Mouse (Mus musculus) left cerebral cortex, adult 9 months (tissue): ENCODE results near the gene Apool.
A peak's percentile ranks its signal among the peaks of the same experiment; 100 is the strongest.

ENCODE experiments used
- DNase-seq, 2 experiments: peaks; one replicate each; pipeline ENCODE4 v3.0.0; 2022; ENCODE audit warnings: low spot score in 2 of 2

Apool gene

GRCm38 (mm10) chrX:112310804-112311530, at the start of gene Apool:
TSS of gene Apool (plus strand) at chrX:112311334.
- DNase-seq: peak; percentile 40 to 80

- no peak for DNase-seq
Observed at GRCm38 (mm10) chrX:112273550-112273949, 37.6 kb upstream of the Apool start.

DNA sequence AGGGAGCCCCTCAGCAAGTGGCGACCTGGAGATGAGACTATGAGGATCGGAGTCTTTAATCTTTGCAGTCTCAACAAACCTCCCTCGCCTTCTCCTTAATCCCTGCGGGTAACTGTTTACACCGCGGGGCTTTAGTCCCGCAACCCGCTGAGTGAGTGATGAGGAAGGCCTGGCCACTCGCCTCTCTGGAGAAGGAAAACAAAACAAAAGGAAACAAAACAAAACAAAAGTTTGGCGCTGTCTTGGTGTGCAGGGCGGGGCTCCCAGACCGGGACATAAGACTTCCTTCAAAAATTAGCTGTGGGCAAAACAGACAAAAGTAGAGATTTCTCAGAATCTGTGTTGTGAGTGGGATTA, 375 bp downstream of the Apool start:
- no peak for DNase-seq

DNA sequence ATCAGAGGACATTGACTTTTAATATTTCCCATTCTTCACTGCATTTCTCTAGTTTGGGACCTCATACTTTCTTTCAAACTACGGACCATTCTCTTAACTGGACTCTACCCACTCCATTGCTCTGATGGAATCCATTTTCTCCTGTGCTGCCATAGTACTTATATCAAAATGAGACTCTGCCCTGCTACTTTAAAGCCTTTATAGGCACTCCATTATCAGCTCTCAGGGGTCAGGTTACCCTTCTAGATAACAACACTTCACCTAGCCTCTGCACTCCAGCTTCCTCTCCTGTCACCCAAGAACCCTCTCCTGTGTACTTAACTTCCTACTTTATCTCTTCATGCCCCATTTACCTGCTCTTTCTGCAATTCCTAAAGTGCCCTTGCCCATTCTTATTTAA, 960 bp downstream of the Apool start:
- DNase-seq: no peak

DNA sequence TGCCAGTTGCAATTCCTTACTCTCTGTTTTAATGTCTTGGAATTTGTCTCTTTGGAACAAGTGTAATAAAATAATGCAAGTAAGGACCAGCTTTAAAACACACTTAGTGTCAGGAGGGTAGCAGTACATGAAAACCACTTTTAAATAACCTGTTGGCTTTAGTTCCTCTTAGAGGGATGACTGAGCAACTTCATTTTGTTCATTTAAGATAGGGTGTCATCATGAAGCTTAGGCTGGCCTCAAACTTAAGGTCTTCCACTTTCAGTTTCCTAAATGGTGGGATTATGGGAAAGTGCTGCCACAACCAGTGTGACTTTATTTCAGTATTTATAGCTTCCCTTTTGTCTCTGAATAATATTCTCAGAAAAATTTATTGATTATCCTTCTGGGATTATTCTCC, 9.1 kb downstream of the Apool start:
- DNase-seq: no peak

- no peak for DNase-seq
Observed at GRCm38 (mm10) chrX:112339486-112339885, 28.4 kb downstream of the Apool start.

- no peak for DNase-seq
Observed at GRCm38 (mm10) chrX:112347467-112348394, 36.6 kb downstream of the Apool start.

- DNase-seq: peak in 1 of 2 experiments; percentile 22
Observed at GRCm38 (mm10) chrX:112348395-112348791, 37.3 kb downstream of the Apool start.

GRCm38 (mm10) chrX:112368426-112368825, 57.3 kb downstream of the Apool start:
- DNase-seq: no peak

DNA sequence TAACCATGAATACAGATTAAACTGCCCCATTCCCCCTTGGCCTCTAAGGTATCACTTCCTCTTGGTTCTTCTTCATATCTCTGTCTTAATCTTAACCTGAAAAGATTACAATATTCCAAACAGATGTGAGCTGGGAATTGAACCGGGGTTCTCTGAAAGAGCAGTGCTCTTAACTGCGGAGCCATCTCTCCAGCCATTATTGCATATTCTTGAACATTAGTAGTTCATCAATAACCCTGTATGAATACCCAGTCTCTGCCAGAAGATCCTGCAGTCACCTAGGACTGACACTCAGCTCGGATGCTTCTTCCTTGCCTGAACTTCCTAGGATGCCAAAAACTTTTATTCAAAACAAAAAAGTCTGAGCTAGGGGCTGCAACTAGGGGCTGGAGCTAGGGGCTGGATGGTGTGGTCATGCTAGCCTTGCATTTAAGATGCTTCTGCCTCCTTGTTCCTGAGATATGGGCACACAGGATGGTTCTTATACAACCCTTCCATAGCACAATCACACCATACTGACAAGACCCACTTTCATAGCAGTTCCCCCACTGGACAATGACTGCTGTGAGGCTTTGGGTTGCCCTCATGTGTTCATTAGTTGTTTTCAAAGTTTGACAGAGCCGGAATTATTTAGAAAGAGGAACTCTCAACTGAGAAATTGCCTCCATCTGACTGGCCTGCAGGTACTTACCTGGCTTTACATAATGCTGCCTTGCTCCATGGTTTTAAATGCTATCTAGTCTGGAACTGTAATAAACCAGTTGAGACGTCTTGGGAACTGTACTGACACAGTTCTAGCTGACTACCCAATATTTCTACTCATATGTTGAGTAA, 59.7 kb downstream of the Apool start:
- peak; percentile 10 to 42 for DNase-seq

DNA sequence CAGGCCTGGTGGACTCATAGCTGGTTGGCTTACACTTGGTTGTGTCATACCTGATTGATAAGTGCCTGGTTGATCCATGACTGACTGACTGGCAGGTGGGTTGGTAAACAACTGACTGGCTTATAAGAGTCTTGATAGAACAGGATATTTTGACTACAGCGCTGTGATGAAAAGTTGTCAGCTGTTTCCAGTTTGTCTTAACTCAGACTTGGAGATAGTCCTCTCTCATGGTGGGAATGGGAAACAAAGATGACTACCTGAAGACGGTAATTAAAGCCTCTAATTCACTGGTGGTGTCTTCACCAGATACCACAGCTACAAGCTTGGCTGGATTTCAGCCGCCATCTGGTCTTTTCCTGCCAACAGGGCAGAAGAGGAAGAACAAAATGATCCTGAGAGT, 95.5 kb downstream of the Apool start, which contains the start of gene Satl1:
TSS of gene Satl1 (minus strand) at position 101 of the 400 bp plus-strand sequence.
- DNase-seq: no peak

GRCm38 (mm10) chrX:112412309-112412708, 101.2 kb downstream of the Apool start:
- DNase-seq: no peak
